ENCODE assay signal across 8 mouse cellular contexts in the genomic region with DNA sequence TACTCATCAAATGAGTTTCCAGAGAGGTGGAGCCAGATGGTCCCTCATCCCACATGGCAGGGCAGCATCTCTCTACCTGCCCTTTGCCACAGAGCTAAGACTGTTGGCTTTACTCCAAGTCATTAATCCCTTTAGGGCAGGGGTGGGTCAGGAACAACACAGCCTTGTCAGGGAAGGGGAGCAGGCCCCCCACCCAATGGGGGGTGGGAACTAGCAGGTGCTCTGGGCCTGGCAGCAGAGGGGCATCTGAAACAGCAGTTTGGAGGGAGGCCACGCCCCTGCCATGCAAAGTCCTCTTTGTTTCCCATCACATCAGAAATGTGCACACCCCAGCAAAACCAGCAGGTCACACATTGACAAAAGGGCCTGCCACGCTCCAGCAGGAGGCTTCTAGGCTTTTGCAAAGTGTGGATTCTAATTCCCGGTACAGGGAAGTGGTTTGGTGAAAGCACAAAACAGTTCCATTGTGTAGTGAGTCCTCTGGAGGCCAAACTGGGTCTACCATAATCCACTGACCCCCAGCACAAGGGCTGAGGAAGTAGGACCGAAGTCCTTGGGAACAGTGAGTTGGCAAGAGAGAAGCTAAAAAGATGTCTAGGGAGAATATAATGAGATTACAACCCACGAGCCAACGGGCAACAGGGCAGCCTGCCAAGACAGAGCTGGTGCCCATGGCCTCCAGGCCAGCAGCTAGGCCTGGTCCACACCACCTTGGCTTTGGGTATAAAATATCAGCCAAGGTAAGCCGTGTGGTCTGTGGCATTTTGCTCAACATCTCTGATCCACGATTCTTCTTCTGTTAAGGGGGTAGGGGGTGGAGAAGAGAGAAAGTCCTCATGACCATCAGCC. TPM values are rescaled to one million over a fixed set of nuclear protein-coding genes. Genes with fewer than 3 reads are reported as not detected.
DNase-seq lines count a peak whose midpoint lies in the region.

No protein-coding gene starts in this region.

- peak; percentile 57 for DNase-seq in adrenal gland, postnatal 25 days
- no peak for DNase-seq in adrenal gland, adult 18-20 months (ENCODE audit: low spot score in 2 of 2)
- DNase-seq in right cerebral cortex, postnatal 4 days: peak; percentile 25
- DNase-seq in right cerebral cortex, adult 2 months (ENCODE audit: low spot score in 2 of 2): no peak
- DNase-seq in kidney, postnatal 4 days: peak; percentile 60 to 79
- DNase-seq in testis, postnatal 10 days (ENCODE audit: low spot score): peak; percentile 60
- DNase-seq in embryo, embryonic 11 days: no peak
- no peak for DNase-seq in urinary bladder, postnatal 4 days (ENCODE audit: low spot score in 2 of 2)

RNA-seq across cellular contexts. Expression of gene Tent5c, which starts 26.7 kb away (rescaled TPM):
- total RNA-seq in adrenal gland, postnatal 25 days (2021): 6.7 and 6.8 TPM in 2 replicates
- total RNA-seq in adrenal gland, adult 18-20 months (2021): 10 to 100 TPM in 1 of 2 experiments, 1 to 10 TPM in 1; 7.1 to 19.1 TPM

Comparison
In these comparisons a context has a peak if more than half of its experiments do, and no peak if none do; other contexts are left out.
1. DNase-seq: peak in adrenal gland, postnatal 25 days (single experiment), right cerebral cortex, postnatal 4 days (single experiment), kidney, postnatal 4 days (2 of 2) and testis, postnatal 10 days (single experiment); none in adrenal gland, adult 18-20 months (0 of 2), right cerebral cortex, adult 2 months (0 of 2), embryo, embryonic 11 days (single experiment) and urinary bladder, postnatal 4 days (0 of 2).